Mouse (Mus musculus) right cerebral cortex, postnatal 4 days (tissue): ENCODE results near the gene Gm8890.
"Not testable (repeated sequence)": the region's sequence is repeated elsewhere in the genome, so short reads cannot be mapped to it uniquely, and the experiment has no call there.

Experiments used
- DNase-seq: peaks from one replicate; pipeline ENCODE4 v3.0.0-alpha.2; 2022

Gm8890 gene

DNA sequence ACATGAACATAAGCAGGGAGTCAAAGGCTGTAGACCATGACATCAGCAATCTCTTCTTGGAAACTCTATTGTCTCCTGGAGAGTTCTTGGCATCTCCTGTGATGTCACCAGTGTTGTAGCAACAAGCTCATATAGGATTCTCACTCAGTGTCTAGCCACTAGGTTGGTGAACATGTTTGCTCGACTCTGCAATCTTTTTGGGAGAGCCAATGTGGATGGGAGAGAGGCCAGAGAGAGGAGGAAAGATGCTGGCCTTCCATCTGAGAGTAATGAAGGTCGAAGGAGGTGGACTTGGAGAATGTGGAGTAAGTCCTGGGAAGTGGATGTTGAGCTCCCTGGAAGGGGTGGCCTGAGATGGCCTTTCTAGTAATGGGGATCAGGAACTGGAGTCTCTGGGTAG lies at the start of gene Gm8890:
Gene Gm8890 (plus strand): TSS at position 301 of the 400 bp plus-strand sequence.
- DNase-seq = not testable (repeated sequence)

DNA sequence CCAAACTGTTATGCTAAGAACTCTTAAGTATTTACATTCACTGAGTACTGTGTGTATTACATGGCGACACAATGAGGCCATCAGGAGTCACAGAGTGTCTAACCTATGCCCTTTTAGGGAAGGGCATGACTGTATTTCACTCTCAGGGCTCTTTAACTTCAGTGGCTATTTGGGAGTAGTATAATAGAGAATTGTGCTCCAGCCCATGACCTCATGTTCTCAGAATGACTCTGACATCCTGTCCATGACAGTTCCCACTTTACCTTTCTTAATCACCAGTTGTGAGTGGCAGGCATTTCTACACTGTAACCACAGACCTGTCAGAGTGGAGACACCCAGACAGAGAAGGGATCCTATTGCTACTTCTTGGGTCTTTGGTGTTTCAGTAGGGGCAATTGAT lies 388 bp downstream of the Gm8890 start:
- DNase-seq = not testable (repeated sequence)
